Mouse (Mus musculus): ENCODE results near the gene Epo.

DNA sequence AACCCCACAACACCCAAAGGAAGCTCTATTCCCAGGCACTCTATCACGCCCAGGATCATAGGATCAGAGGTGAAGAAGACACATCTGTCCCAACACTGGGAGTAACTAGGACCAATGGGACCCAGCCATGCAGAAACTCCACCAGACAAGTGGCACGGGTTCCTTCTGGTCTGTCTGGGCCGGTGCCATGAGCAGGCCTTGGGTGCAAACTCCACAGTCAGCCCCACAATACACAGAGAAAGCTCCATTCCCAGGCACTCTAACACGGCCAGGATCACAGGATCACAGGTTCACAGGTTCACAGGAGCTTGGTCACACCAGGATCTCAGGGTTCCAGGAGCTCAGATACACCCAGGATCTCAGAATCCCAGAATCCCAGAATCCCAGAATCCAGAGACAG lies 12.6 kb upstream of the Epo start:
- TF ChIP-seq POLR2A (IDR thresholded peaks at IDR 0.05; ENCODE audit: low read depth, low read length): no peak
- TF ChIP-seq CTCF (IDR thresholded peaks at IDR 0.05; ENCODE audit: extremely low read depth, insufficient read length, insufficient replicate concordance, low read depth, low read length): no peak

Measured in small intestine, adult 2 months (tissue).